Mouse (Mus musculus): ENCODE results near the gene Foxj3. TPM values are rescaled to one million over a fixed set of nuclear protein-coding genes. Genes with fewer than 3 reads are reported as not detected.

Gene Foxj3
- polyA plus RNA-seq, 1 experiment from 2014 or later, result 18.3 TPM

DNA sequence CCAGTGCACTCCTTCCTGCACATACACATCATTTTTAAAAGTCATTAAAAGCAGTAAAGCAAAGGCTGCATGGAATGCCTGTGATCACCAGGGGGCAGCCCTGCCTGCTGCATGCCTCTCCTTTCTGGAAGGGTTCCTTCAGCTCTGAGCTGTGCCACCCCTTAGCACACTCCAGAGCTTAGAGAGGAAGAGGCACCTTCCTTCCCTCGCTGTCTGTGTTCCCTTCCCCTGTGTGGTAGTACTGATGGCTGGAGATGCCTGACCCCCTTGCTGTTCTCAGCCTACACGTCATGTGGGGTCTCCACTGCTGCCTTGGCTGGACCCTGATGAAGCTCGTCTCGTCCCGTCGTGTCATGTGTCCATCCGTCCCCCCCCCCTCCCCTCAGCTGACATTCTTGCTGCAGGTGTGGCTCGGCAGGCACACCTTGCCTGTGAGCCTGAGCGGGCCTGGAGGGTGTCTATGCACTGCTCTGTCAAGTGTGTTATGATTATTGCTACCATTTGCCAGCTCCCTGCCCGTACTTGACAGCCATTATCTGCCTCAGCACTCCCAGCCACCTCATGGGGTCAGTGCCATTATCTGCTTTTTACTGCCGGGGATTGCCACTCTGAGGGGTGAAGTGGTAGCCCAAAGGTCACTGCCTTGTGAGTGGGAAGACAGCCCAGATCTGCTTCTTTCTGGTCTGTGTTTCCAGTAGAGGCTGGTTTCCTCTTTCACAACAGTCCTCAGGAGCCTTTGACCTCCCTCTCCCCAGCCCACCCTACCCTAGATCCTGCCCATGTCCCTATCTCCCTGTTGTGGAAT lies 94.5 kb downstream of the Foxj3 start:
- H3K4me2 ChIP-seq (ENCODE audit: low read depth, low read length), result no peak overlapping the region
- H3K4me3 ChIP-seq (ENCODE audit: low read length), result no peak overlapping the region
- H3K27me3 ChIP-seq (replicated peaks; ENCODE audit: control insufficient read depth, insufficient read depth, low read length), result no peaks in the 10 kb centered on the region
- H3K36me3 ChIP-seq (ENCODE audit: control insufficient read depth, insufficient read depth, low read length), result peaks cover 2% of the 10 kb centered on the region; the same call in 1 of the 2 replicates
- H3K27ac ChIP-seq (ENCODE audit: low read length), result peak overlapping the region; percentile 57
- no peaks in the 10 kb centered on the region for H3K9me3 ChIP-seq (ENCODE audit: control insufficient read depth, low read length)
- ATAC-seq, result peak; percentile 92
- peaks cover 14% of the 10 kb centered on the region for H3K4me1 ChIP-seq (ENCODE audit: control insufficient read depth, insufficient read depth, low read length)
- H3K9ac ChIP-seq (ENCODE audit: low read depth, low read length), result no peak overlapping the region
- WGBS, result 27% methylated on average over 11 of the region's 11 CpGs

DNA sequence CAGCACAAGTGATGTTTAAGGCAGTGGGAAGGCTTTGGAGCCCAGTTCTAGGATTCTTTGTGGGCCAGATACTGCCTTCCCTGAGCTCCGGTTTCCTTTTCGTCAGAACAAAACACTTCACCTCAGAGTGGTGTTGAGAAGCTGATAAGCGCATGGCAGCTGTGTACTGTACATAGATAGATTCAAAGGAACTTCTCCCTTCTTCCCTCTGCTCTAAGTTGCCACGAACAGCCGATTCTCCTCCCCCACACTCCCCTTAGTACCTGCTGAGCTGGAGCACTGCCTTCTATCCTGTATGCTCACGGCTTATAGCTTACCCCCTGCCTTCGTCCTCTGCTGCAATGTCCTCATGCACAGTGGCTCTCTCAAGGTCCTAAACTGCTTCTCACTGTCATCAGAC lies 95.9 kb downstream of the Foxj3 start:
- Histone ChIP-seq H3K4me3 (ENCODE audit: low read length) (no peak overlapping the region), H3K4me1 (ENCODE audit: control insufficient read depth, insufficient read depth, low read length) (peaks cover 18% of the 10 kb centered on the region), H3K27ac (ENCODE audit: low read length) (peak overlapping the region; percentile 57), H3K4me2 (ENCODE audit: low read depth, low read length) (no peak overlapping the region), H3K9me3 (ENCODE audit: control insufficient read depth, low read length) (no peaks in the 10 kb centered on the region), H3K9ac (ENCODE audit: low read depth, low read length) (no peak overlapping the region; the same call in 1 of the 2 replicates), H3K27me3 (replicated peaks; ENCODE audit: control insufficient read depth, insufficient read depth, low read length) (no peaks in the 10 kb centered on the region), H3K36me3 (ENCODE audit: control insufficient read depth, insufficient read depth, low read length) (no peaks in the 10 kb centered on the region)
- no peak for ATAC-seq
- 75% methylated on average over 7 of the region's 7 CpGs for WGBS

DNA sequence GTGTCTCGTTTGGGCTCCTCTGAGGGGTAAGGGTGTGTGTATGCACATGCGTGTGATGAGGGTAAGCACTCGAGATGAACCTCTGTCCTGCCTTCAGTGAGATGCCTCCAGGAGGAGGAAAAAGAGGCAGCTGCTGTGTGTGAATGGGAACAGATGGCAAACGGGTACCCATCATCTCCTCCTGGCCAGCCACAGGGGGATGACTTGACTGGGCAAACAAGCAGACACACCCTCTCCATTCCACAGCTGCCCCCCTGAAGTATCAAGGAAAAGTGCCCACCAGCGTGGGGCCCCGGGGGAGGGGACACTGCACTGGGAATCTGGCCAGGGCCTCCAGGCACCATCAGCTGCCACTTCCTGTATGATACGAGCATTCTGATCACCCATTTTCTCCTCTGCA lies 96.5 kb downstream of the Foxj3 start:
- H3K4me1 ChIP-seq (ENCODE audit: control insufficient read depth, insufficient read depth, low read length), result peaks cover 23% of the 10 kb centered on the region
- no peaks in the 10 kb centered on the region for H3K9me3 ChIP-seq (ENCODE audit: control insufficient read depth, low read length)
- H3K4me2 ChIP-seq (ENCODE audit: low read depth, low read length), result no peak overlapping the region
- ATAC-seq, result no peak
- 58% methylated on average over 7 of the region's 7 CpGs for WGBS
- no peaks in the 10 kb centered on the region for H3K36me3 ChIP-seq (ENCODE audit: control insufficient read depth, insufficient read depth, low read length)
- no peaks in the 10 kb centered on the region for H3K27me3 ChIP-seq (replicated peaks; ENCODE audit: control insufficient read depth, insufficient read depth, low read length)
- H3K4me3 ChIP-seq (ENCODE audit: low read length), result no peak overlapping the region
- no peak overlapping the region for H3K27ac ChIP-seq (ENCODE audit: low read length)
- no peak overlapping the region for H3K9ac ChIP-seq (ENCODE audit: low read depth, low read length)

DNA sequence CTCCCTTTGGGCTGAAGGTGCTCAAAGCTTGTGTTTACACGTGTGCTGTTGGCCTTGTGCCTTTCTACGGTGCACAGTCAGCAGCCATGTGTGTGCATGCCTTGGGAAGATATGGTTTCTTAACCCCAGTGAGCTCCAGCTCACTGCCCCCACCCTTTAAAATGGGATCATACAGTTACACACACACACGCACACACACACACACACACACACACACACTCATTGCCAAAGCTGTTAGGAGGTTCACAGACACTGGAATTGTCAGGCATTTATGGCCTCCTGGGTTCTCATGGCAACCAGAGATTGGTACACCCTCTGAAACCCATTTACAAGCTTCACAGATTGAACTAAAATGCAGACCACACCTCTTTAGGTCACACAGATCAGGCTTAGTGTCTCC lies 97.1 kb downstream of the Foxj3 start:
- no peak for ATAC-seq

DNA sequence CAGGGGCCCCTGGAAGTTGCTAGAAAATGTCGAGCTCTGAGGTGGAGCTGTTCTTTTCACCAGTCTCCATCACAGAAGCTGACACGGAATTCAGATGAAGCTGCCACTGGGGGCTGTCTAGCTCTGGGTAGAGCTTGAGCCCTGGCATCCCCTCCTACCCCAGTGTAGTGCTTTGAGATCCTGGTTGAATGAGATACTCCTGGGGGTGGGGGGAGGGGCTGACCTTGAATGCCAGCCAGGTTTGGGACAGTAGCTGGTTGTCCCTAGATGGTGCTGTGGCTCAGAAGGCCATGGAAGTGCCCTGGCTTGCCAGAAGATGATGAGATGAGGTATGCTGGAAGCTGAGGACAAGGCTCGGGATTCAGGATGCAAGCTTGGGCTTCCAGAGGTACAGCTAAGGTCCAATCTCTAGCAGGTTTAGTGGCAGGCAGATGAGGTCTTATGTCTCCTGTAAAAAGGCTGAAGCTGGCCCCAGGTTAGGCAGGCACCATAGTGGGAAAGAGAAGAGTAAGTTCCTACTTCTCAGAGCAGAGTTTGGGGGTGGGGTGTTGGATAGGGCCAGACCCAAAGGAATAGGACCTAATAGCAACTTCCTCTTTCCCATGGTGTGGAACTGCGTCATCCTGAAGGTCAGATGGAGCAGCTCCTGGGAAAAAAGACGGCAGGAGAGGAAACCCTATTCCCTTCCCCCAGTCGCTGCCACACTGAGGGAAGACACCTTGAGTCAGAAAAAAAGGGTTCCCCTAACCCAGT lies 98.3 kb downstream of the Foxj3 start:
- Histone ChIP-seq H3K4me2 (ENCODE audit: low read depth, low read length) (no peak overlapping the region), H3K27ac (ENCODE audit: low read length) (no peak overlapping the region), H3K4me1 (ENCODE audit: control insufficient read depth, insufficient read depth, low read length) (peaks cover 23% of the 10 kb centered on the region), H3K36me3 (ENCODE audit: control insufficient read depth, insufficient read depth, low read length) (no peaks in the 10 kb centered on the region), H3K27me3 (replicated peaks; ENCODE audit: control insufficient read depth, insufficient read depth, low read length) (no peaks in the 10 kb centered on the region), H3K9ac (ENCODE audit: low read depth, low read length) (no peak overlapping the region), H3K9me3 (ENCODE audit: control insufficient read depth, low read length) (no peaks in the 10 kb centered on the region), H3K4me3 (ENCODE audit: low read length) (no peak overlapping the region)
- ATAC-seq, result no peak
- 67% methylated on average over 6 of the region's 6 CpGs for WGBS

More for the DNA sequence above, 97.1 kb downstream of the Foxj3 start:
- H3K4me2 ChIP-seq (ENCODE audit: low read depth, low read length), result no peak overlapping the region
- H3K4me1 ChIP-seq (ENCODE audit: control insufficient read depth, insufficient read depth, low read length), result peaks cover 23% of the 10 kb centered on the region
- H3K36me3 ChIP-seq (ENCODE audit: control insufficient read depth, insufficient read depth, low read length), result no peaks in the 10 kb centered on the region
- WGBS, result 65% methylated on average over 3 of the region's 3 CpGs
- no peak overlapping the region; the same call in 1 of the 2 replicates for H3K9ac ChIP-seq (ENCODE audit: low read depth, low read length)
- H3K4me3 ChIP-seq (ENCODE audit: low read length), result no peak overlapping the region
- H3K27ac ChIP-seq (ENCODE audit: low read length), result 0 out of 2 replicates have a peak overlapping the region, but pooled peaks have one; percentile 11
- no peaks in the 10 kb centered on the region for H3K9me3 ChIP-seq (ENCODE audit: control insufficient read depth, low read length)
- no peaks in the 10 kb centered on the region for H3K27me3 ChIP-seq (replicated peaks; ENCODE audit: control insufficient read depth, insufficient read depth, low read length)

DNA sequence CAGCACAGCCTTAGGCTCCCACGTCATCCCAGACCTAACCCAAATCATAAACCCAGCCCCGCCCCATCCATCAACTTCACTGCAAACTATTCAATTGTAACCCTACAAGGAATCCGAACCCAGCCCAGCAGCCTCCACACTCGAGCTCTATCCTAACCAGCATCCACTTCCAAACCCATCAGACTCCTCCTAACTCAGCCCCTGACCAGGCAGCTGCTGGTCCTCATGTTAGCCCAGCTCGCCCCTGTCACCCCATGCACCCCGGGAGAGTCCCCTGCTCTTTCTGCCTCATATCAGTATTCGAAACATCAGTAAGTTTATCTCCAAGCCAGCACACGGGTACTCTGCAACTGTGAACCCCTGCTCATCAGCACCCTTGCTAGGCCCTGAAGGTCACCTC lies 98.9 kb downstream of the Foxj3 start:
- Histone ChIP-seq H3K27ac (ENCODE audit: low read length) (no peak overlapping the region), H3K9me3 (ENCODE audit: control insufficient read depth, low read length) (no peaks in the 10 kb centered on the region), H3K4me1 (ENCODE audit: control insufficient read depth, insufficient read depth, low read length) (peaks cover 23% of the 10 kb centered on the region), H3K4me3 (ENCODE audit: low read length) (no peak overlapping the region), H3K27me3 (replicated peaks; ENCODE audit: control insufficient read depth, insufficient read depth, low read length) (no peaks in the 10 kb centered on the region), H3K4me2 (ENCODE audit: low read depth, low read length) (no peak overlapping the region), H3K36me3 (ENCODE audit: control insufficient read depth, insufficient read depth, low read length) (no peaks in the 10 kb centered on the region), H3K9ac (ENCODE audit: low read depth, low read length) (no peak overlapping the region)
- 71% methylated on average over 8 of the region's 8 CpGs for WGBS
- ATAC-seq, result no peak

DNA sequence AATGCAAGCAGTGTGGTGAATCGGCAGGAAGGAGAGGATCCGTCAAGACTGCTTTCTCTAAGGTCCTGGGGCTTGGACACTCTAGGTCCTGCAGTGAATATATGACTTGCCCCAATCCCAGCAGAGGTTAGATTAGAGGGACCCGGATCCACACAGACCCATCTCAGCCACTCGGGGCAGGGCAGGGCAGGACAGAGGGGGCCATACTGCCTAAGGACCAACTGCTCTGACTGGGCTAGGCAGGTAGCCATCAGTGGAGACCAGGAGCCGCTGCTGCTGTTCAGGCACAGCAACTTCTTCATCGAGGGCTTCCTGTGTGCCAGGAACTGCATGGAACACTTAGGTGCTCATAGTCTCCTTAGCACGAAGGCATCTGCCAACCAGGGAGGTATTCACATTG lies 99.9 kb downstream of the Foxj3 start:
- H3K9me3 ChIP-seq (ENCODE audit: control insufficient read depth, low read length), result no peaks in the 10 kb centered on the region
- ATAC-seq, result no peak
- no peaks in the 10 kb centered on the region for H3K36me3 ChIP-seq (ENCODE audit: control insufficient read depth, insufficient read depth, low read length)
- no peaks in the 10 kb centered on the region for H3K27me3 ChIP-seq (replicated peaks; ENCODE audit: control insufficient read depth, insufficient read depth, low read length)
- H3K4me1 ChIP-seq (ENCODE audit: control insufficient read depth, insufficient read depth, low read length), result peaks cover 23% of the 10 kb centered on the region
- H3K4me2 ChIP-seq (ENCODE audit: low read depth, low read length), result no peak overlapping the region
- WGBS, result 78% methylated on average over 7 of the region's 7 CpGs
- H3K27ac ChIP-seq (ENCODE audit: low read length), result peak overlapping the region; percentile 33
- H3K4me3 ChIP-seq (ENCODE audit: low read length), result no peak overlapping the region
- no peak overlapping the region for H3K9ac ChIP-seq (ENCODE audit: low read depth, low read length)

DNA sequence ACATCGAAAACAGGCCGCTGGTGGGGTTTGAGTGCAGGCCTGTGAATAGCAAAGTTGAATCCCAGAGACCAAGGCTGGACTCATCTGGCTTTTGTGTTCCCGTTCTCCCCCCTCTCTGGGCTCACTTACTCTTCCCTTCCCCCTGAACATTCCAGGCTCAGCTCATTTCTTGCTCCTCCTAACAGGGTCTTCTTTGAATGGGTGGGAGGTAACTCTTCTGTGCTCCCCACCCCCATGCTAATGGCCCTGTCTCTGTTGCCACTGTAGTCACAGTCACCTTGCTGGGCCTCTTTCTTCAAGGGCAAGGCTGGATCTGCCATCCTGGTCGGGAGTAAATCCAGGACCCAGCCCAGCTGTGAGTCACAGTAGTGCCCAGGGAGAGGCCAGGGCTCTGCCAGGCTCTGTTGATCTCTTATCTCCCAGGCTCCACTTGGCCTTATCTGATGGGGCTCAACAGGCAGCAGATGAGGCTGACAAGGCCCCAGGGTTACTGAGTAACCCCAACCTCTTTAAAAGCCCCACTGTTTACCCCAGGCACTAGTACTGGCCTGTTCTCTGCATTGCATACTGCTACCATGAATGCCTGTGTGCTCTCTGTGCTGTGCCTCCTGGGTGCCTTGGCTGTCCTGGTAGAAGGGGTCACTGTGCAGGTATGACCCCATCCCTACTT lies 100.5 kb downstream of the Foxj3 start, which contains the start of gene Guca2a:
Guca2a (plus strand) TSS at position 529 of the 670 bp plus-strand sequence.
- H3K27ac ChIP-seq (ENCODE audit: low read length), result peak within 1 kb of the TSS; percentile 44
- H3K4me1 ChIP-seq (ENCODE audit: control insufficient read depth, insufficient read depth, low read length), result peaks cover 17% of the 10 kb centered on the region
- 0 out of 2 replicates have a peak within 1 kb of the TSS, but pooled peaks have one; percentile 18 for H3K4me2 ChIP-seq (ENCODE audit: low read depth, low read length)
- 61% methylated on average over 4 of the region's 4 CpGs for WGBS
- H3K27me3 ChIP-seq (replicated peaks; ENCODE audit: control insufficient read depth, insufficient read depth, low read length), result no peaks in the 10 kb centered on the region
- H3K4me3 ChIP-seq (ENCODE audit: low read length), result peak within 1 kb of the TSS; percentile 9
- H3K9ac ChIP-seq (ENCODE audit: low read depth, low read length), result no peak within 1 kb of the TSS
- H3K9me3 ChIP-seq (ENCODE audit: control insufficient read depth, low read length), result no peaks in the 10 kb centered on the region
- H3K36me3 ChIP-seq (ENCODE audit: control insufficient read depth, insufficient read depth, low read length), result no peaks in the 10 kb centered on the region
- peak; percentile 87 for ATAC-seq

DNA sequence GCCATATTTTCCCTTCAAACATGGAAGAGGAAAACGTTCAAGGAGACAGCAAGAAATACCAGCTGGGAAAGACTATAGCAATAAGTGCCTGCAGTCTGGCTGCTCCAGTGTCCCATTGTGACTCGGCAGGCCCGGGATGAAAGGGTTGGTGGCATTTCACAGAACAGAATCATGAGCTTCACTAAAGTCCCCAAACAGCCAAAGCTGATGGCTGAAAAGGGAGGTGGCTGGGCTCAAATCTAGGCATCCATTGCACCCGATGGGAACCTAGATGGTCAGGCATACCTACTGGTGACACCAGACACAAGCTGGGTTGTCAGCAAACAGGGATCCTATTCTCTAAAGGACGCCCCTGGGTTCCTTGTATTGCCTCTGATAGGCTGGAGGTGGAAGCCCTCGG lies 101.1 kb downstream of the Foxj3 start:
- Histone ChIP-seq H3K27ac (ENCODE audit: low read length) (peak overlapping the region; percentile 44), H3K4me2 (ENCODE audit: low read depth, low read length) (0 out of 2 replicates have a peak overlapping the region, but pooled peaks have one; percentile 18), H3K27me3 (replicated peaks; ENCODE audit: control insufficient read depth, insufficient read depth, low read length) (no peaks in the 10 kb centered on the region), H3K9me3 (ENCODE audit: control insufficient read depth, low read length) (0 out of 2 replicates have a peak, but pooled peaks cover 4% of the 10 kb centered on the region), H3K9ac (ENCODE audit: low read depth, low read length) (no peak overlapping the region), H3K36me3 (ENCODE audit: control insufficient read depth, insufficient read depth, low read length) (no peaks in the 10 kb centered on the region), H3K4me1 (ENCODE audit: control insufficient read depth, insufficient read depth, low read length) (peaks cover 16% of the 10 kb centered on the region), H3K4me3 (ENCODE audit: low read length) (peak overlapping the region; percentile 9)
- 81% methylated on average over 6 of the region's 6 CpGs for WGBS
- no peak for ATAC-seq
